Mouse (Mus musculus): ENCODE data around the gene Tbc1d2b.

Tbc1d2b gene

GRCm38 (mm10) chr9:90172528-90173321 is 97.9 kb downstream of the Tbc1d2b start:
- no peak for DNase-seq (ENCODE audit: low spot score)

- DNase-seq (ENCODE audit: low spot score): no peak
Measured at GRCm38 (mm10) chr9:90171421-90171820, 99.2 kb downstream of the Tbc1d2b start.

- DNase-seq (ENCODE audit: low spot score): no peak
Measured at GRCm38 (mm10) chr9:90169965-90170364, 100.6 kb downstream of the Tbc1d2b start.

- DNase-seq (ENCODE audit: low spot score): no peak
Measured at GRCm38 (mm10) chr9:90166615-90167014, 104.0 kb downstream of the Tbc1d2b start.

- no peak for DNase-seq (ENCODE audit: low spot score)
Measured at GRCm38 (mm10) chr9:90165590-90165989, 105.0 kb downstream of the Tbc1d2b start.

- DNase-seq (ENCODE audit: low spot score): no peak
Measured at GRCm38 (mm10) chr9:90164670-90165453, 105.7 kb downstream of the Tbc1d2b start.

GRCm38 (mm10) chr9:90163749-90164095 is 106.9 kb downstream of the Tbc1d2b start:
- DNase-seq (ENCODE audit: low spot score): no peak

GRCm38 (mm10) chr9:90162926-90163748 is 107.5 kb downstream of the Tbc1d2b start, which contains the start of gene Adamts7:
Gene Adamts7, plus strand, starts transcription at chr9:90163069.
- no peak for DNase-seq (ENCODE audit: low spot score)

GRCm38 (mm10) chr9:90162243-90162925 is 108.2 kb downstream of the Tbc1d2b start:
- no peak for DNase-seq (ENCODE audit: low spot score)

Measured in spleen, adult 12 weeks (tissue).